Mouse (Mus musculus) embryonic facial prominence, embryonic 11.5 days (tissue): ENCODE results near the gene Anpep. TPM values are rescaled to one million over a fixed set of nuclear protein-coding genes. Genes with fewer than 3 reads are reported as not detected.

Experiments used
- ATAC-seq: fragments of 200-750 bp; cut with Nextera tagmentation; replicated peaks from 2 replicates; pipeline ENCODE4 v1.8.0; 2017; ENCODE audit warnings: low read depth; ENCODE audit not compliant: insufficient number of reproducible peaks, low FRiP score, low TSS enrichment
- DNase-seq: peaks from one replicate; pipeline ENCODE4 v3.0.0-alpha.2; 2015; ENCODE audit warnings: low spot score
- H3K27ac ChIP-seq: fragments of 300-500 bp; sonication (generic); replicated peaks from 2 replicates; pipeline ENCODE4 v1.5.1; 2014; ENCODE audit warnings: mild to moderate bottlenecking, low read depth, low read length, control low read depth
- H3K27me3 ChIP-seq: fragments of 300-500 bp; sonication (generic); 2 replicates; pipeline ENCODE4 v1.6.1; 2014; ENCODE audit warnings: mild to moderate bottlenecking, low read length, moderate library complexity, mixed read lengths; ENCODE audit not compliant: control insufficient read depth, insufficient read depth
- H3K36me3 ChIP-seq: fragments of 300-500 bp; sonication (generic); replicated peaks from 2 replicates; pipeline ENCODE4 v1.6.1; 2014; ENCODE audit warnings: low read depth, mild to moderate bottlenecking, low read length, moderate library complexity, mixed read lengths; ENCODE audit not compliant: control insufficient read depth, insufficient read depth
- H3K4me1 ChIP-seq: fragments of 300-500 bp; sonication (generic); 2 replicates; pipeline ENCODE4 v1.6.1; 2014; ENCODE audit warnings: low read length, mixed read lengths; ENCODE audit not compliant: control insufficient read depth, insufficient read depth
- H3K4me2 ChIP-seq: fragments of 300-500 bp; sonication (generic); 2 replicates; pipeline ENCODE4 v1.6.1; 2014; ENCODE audit warnings: low read depth, mild to moderate bottlenecking, control low read depth, low read length, moderate library complexity
- H3K4me3 ChIP-seq: fragments of 300-500 bp; sonication (generic); 2 replicates; pipeline ENCODE4 v1.5.1; 2014; ENCODE audit warnings: low read depth, low read length, control low read depth
- H3K9ac ChIP-seq: fragments of 300-500 bp; sonication (generic); replicated peaks from 2 replicates; pipeline ENCODE4 v1.6.1; 2014; ENCODE audit warnings: mild to moderate bottlenecking, control low read depth, low read length
- H3K9me3 ChIP-seq: fragments of 300-500 bp; sonication (generic); replicated peaks from 2 replicates; pipeline ENCODE4 v1.6.1; 2016; ENCODE audit warnings: mild to moderate bottlenecking, low read length, inconsistent platforms, mixed read lengths; ENCODE audit not compliant: control insufficient read depth
- WGBS: fragments of 180-500 bp; shearing (Covaris S2); extraction: QIAGEN DNeasy Blood & Tissue Kit; methylation state at CpG from one replicate; pipeline ENCODE4 v1.1.7; 2014; 5-methylcytosine and 5-hydroxymethylcytosine counted together
- polyA plus RNA-seq: library from polyadenylated mRNA; unstranded; fragments of >200 nt; fragmentation: Nextera tagmentation; extraction: Ambion mirVana; gene quantifications from 2 replicates; pipeline ENCODE4 v1.2.1, GENCODE M21; 2014

The Anpep gene
- polyA plus RNA-seq, 1 experiment from 2014 or later, result 7.5 TPM

DNA sequence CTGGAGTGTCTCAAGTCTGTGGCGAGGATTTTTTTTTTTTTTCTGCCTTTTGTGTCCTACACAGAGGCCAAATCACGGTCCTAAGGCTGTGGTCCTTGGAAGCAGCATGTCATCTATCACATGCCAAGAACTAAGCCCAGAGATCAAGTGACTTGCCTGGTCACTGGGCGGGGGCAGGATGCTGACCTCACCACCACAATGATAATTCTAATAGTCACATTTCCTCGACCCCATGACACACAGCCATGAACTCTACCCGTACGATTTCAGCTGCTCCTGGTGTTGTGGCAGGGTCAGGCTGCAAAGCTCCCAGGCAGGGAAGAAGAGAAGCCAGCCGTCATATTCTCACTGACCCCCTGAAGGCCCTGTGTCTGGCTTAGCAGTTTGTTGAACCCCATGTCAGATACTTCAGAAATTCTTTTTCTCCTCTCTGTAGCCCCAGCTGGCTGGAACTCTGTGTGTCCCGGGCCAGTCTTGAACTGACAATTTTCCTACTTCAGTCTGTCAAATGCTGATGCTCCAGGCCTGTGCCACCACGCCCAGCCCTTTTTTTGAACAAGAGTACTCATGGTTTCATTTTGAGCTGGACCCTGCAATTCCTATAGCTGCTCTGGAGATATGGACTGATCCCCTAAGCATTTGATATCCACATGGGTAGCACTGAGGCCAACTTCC lies 1.8 kb downstream of the Anpep start:
- no peak for DNase-seq
- no peak overlapping the region for H3K27ac ChIP-seq
- no peak overlapping the region for H3K4me3 ChIP-seq
- H3K4me1 ChIP-seq, result peaks cover 4% of the 10 kb centered on the region; the same call in 1 of the 2 replicates
- no peak overlapping the region for H3K9ac ChIP-seq
- no peaks in the 10 kb centered on the region for H3K36me3 ChIP-seq
- no peaks in the 10 kb centered on the region for H3K9me3 ChIP-seq
- 50% methylated on average over 9 of the region's 9 CpGs for WGBS
- H3K27me3 ChIP-seq, result no peaks in the 10 kb centered on the region
- H3K4me2 ChIP-seq, result no peak overlapping the region
- no peak for ATAC-seq

DNA sequence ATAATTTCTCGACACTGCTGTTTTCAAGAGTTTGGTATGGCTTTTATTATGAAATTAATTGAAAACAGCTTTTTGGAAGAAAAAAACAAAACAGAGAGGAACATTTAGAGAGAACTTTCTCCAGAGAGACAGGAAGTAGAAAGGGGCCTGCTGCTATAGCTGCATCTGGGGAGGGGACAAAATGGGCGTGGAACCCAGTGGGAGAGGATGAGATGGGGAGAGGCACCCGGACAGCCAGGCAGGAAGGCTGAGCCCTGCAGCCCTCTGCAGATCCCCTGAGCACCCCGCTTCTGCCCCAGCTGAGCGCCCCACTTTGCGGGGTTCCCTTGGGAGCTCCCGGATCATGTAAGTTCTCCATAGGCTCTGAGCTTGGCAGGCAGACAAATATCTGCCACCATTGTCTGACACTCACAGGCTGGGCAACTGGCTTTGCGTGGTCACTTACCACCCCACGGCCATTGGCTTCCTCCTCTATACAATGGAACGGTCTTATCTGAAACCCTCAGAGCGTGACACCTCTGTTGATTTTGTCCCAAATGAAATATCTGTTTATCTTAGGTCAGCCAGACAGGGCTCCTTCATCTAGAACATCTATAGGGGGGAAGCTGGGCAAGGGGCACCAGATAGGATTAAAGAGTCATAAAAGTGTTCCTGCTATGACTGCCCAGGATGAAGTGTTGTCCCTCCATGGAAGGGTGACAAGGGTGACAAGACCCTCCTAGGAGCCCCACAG lies 2.5 kb downstream of the Anpep start:
- Histone ChIP-seq H3K4me1 (peaks cover 4% of the 10 kb centered on the region; the same call in 1 of the 2 replicates), H3K9ac (no peak overlapping the region), H3K36me3 (no peaks in the 10 kb centered on the region), H3K4me2 (no peak overlapping the region), H3K27ac (no peak overlapping the region), H3K4me3 (no peak overlapping the region), H3K27me3 (no peaks in the 10 kb centered on the region), H3K9me3 (no peaks in the 10 kb centered on the region)
- peak; percentile 64 for DNase-seq
- no peak for ATAC-seq
- 66% methylated on average over 11 of the region's 11 CpGs for WGBS

DNA sequence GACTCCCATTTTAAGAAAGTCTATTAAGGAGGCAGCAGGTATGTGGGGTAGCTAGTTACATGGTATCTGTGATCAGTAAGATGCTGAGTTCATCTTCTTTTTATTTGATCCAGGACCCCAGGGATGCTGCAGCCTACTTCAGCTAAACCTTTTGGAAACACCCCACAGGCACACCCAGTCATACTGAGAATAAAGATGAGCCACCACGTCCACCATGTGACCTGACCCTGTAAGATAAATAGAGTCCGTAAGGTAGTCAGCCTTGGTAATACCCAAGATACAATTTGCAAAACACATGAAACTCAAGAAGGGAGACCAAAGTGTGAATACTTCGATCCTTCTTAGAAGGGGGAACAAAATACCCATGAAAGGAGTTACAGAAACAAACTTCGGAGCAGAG lies 4.6 kb downstream of the Anpep start:
- Histone ChIP-seq H3K36me3 (no peaks in the 10 kb centered on the region), H3K9ac (no peak overlapping the region), H3K27ac (no peak overlapping the region), H3K4me1 (peaks cover 4% of the 10 kb centered on the region; the same call in 1 of the 2 replicates), H3K27me3 (no peaks in the 10 kb centered on the region), H3K9me3 (no peaks in the 10 kb centered on the region), H3K4me3 (no peak overlapping the region), H3K4me2 (no peak overlapping the region)
- 77% methylated on average over 4 of the region's 4 CpGs for WGBS
- ATAC-seq (no peak), DNase-seq (no peak)

- Histone ChIP-seq H3K4me3 (peak overlapping the region; percentile 39), H3K9me3 (no peaks in the 10 kb centered on the region), H3K36me3 (no peaks in the 10 kb centered on the region; the same call in 1 of the 2 replicates), H3K27ac (no peak overlapping the region), H3K9ac (peak overlapping the region; percentile 50), H3K4me1 (no peaks in the 10 kb centered on the region; the same call in 1 of the 2 replicates), H3K4me2 (peak overlapping the region; percentile 82), H3K27me3 (no peaks in the 10 kb centered on the region)
- 7% methylated on average over 43 of the region's 53 CpGs for WGBS
- ATAC-seq (peak; percentile 86), DNase-seq (peak; percentile 84)
Measured at GRCm38 (mm10) chr7:79847456-79848451, 13.1 kb downstream of the Anpep start.

GRCm38 (mm10) chr7:79846342-79846741 lies 14.5 kb downstream of the Anpep start:
- no peaks in the 10 kb centered on the region for H3K27me3 ChIP-seq
- H3K9me3 ChIP-seq, result no peaks in the 10 kb centered on the region
- H3K4me1 ChIP-seq, result no peaks in the 10 kb centered on the region; the same call in 1 of the 2 replicates
- ATAC-seq (no peak), DNase-seq (no peak)
- no peaks in the 10 kb centered on the region; the same call in 1 of the 2 replicates for H3K36me3 ChIP-seq
- H3K9ac ChIP-seq, result no peak overlapping the region
- H3K27ac ChIP-seq, result no peak overlapping the region
- WGBS, result 67% methylated on average over 2 of the region's 2 CpGs
- no peak overlapping the region for H3K4me2 ChIP-seq
- no peak overlapping the region for H3K4me3 ChIP-seq

DNA sequence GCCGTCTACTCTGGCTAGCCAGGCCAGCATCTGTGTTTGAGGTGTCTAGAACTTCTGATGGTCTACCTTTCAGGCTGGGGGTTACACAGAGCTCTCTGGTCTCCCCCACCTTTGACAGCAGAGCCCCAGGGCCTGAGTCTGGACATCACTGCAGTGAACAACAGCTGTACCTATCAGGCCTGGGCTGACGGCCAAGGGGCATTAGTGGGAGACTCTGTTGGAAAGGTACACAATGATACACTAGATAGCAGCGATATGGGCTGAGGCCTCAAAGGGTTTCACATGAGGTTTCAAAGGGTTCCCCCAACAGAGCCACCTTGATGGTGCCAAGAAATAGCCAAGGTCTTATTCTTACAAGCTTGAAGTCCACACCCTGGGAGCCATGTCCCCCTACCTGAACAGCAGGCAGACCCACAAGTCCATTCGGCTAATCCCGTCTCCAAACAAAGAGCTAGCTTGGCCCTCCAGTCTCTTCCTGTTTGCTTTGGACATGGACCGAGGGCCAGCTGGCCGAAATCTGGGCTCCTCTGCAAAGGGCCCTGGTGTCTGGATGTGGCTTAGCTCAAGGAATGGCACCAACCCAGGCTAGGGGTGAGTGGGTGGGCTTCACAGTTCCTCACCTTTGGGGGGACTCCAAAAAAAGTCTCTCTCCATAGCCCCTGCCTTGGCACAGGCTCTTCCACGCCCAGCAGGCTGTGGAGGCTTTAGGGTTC lies 16.6 kb downstream of the Anpep start:
- WGBS, result 83% methylated on average over 8 of the region's 8 CpGs
- H3K4me3 ChIP-seq, result no peak overlapping the region
- no peaks in the 10 kb centered on the region; the same call in 1 of the 2 replicates for H3K36me3 ChIP-seq
- no peak overlapping the region for H3K27ac ChIP-seq
- no peak overlapping the region for H3K4me2 ChIP-seq
- H3K4me1 ChIP-seq, result no peaks in the 10 kb centered on the region; the same call in 1 of the 2 replicates
- no peaks in the 10 kb centered on the region for H3K27me3 ChIP-seq
- no peak overlapping the region for H3K9ac ChIP-seq
- DNase-seq, result no peak
- H3K9me3 ChIP-seq, result no peaks in the 10 kb centered on the region
- ATAC-seq, result no peak

GRCm38 (mm10) chr7:79842163-79842562 lies 18.7 kb downstream of the Anpep start:
- DNase-seq (no peak), ATAC-seq (no peak)
- Histone ChIP-seq H3K4me2 (no peak overlapping the region), H3K27me3 (no peaks in the 10 kb centered on the region), H3K4me3 (no peak overlapping the region), H3K4me1 (no peaks in the 10 kb centered on the region; the same call in 1 of the 2 replicates), H3K9ac (no peak overlapping the region), H3K27ac (no peak overlapping the region), H3K9me3 (no peaks in the 10 kb centered on the region), H3K36me3 (no peaks in the 10 kb centered on the region; the same call in 1 of the 2 replicates)
- 66% methylated on average over 7 of the region's 7 CpGs for WGBS
